Mouse (Mus musculus) midbrain, postnatal 0 days (tissue): ENCODE results near the gene Cldn6. TPM values are rescaled to one million over a fixed set of nuclear protein-coding genes. Genes with fewer than 3 reads are reported as not detected.
A peak's percentile ranks its signal among the peaks of the same experiment; 100 is the strongest.

Source experiments
- ATAC-seq: fragments of 200-750 bp; cut with Nextera tagmentation; 2 replicates; pipeline ENCODE4 v1.8.0; 2017; ENCODE audit warnings: moderate number of reproducible peaks, mild to moderate bottlenecking, moderate TSS enrichment, moderate library complexity; ENCODE audit not compliant: low FRiP score
- DNase-seq: peaks from one replicate; pipeline ENCODE4 v3.0.0-alpha.2; 2015; ENCODE audit warnings: low spot score
- H3K27ac ChIP-seq: fragments of 300-500 bp; sonication (generic); 2 replicates; pipeline ENCODE4 v1.5.1; 2014; ENCODE audit warnings: low read depth, mild to moderate bottlenecking, low read length, mixed read lengths
- H3K27me3 ChIP-seq: fragments of 300-500 bp; sonication (generic); 2 replicates; pipeline ENCODE4 v1.6.1; 2014; ENCODE audit warnings: low read length, control low read depth, mixed read lengths; ENCODE audit not compliant: insufficient read depth
- H3K36me3 ChIP-seq: fragments of 300-500 bp; sonication (generic); 2 replicates; pipeline ENCODE4 v1.6.1; 2014; ENCODE audit warnings: low read length, control low read depth, mixed read lengths; ENCODE audit not compliant: insufficient read depth
- H3K4me1 ChIP-seq: fragments of 300-500 bp; sonication (generic); 2 replicates; pipeline ENCODE4 v1.6.1; 2014; ENCODE audit warnings: mild to moderate bottlenecking, control low read depth, antibody characterized with exemption, low read length, mixed read lengths; ENCODE audit not compliant: insufficient read depth
- H3K4me2 ChIP-seq: fragments of 300-500 bp; sonication (generic); 2 replicates; pipeline ENCODE4 v1.6.1; 2014; ENCODE audit warnings: low read depth, mild to moderate bottlenecking, low read length, mixed read lengths; ENCODE audit not compliant: poor library complexity, severe bottlenecking
- H3K4me3 ChIP-seq: fragments of 300-500 bp; sonication (generic); 2 replicates; pipeline ENCODE4 v1.5.1; 2014; ENCODE audit warnings: low read depth, mild to moderate bottlenecking, low read length, moderate library complexity
- H3K9ac ChIP-seq: fragments of 300-500 bp; sonication (generic); replicated peaks from 2 replicates; pipeline ENCODE4 v1.6.1; 2014; ENCODE audit warnings: mild to moderate bottlenecking, low read length, moderate library complexity, mixed read lengths; ENCODE audit not compliant: poor library complexity, severe bottlenecking
- H3K9me3 ChIP-seq: fragments of 300-500 bp; sonication (generic); 2 replicates; pipeline ENCODE4 v1.6.1; 2016; ENCODE audit warnings: low read length, control low read depth
- CTCF ChIP-seq: IDR thresholded peaks from 2 replicates; pipeline ENCODE4 v1.5.1; 2016; ENCODE audit warnings: antibody characterized with exemption, mild to moderate bottlenecking
- WGBS: fragments of 180-500 bp; shearing (Covaris S2); extraction: QIAGEN DNeasy Blood & Tissue Kit; methylation state at CpG from one replicate; pipeline ENCODE4 v1.1.7; 2014; 5-methylcytosine and 5-hydroxymethylcytosine counted together
- polyA plus RNA-seq: library from polyadenylated mRNA; unstranded; fragments of >200 nt; fragmentation: Nextera tagmentation; extraction: Ambion mirVana; gene quantifications from 2 replicates; pipeline ENCODE4 v1.2.1, GENCODE M21; 2015
- total RNA-seq: library from RNA; depleted of rRNA; stranded (reverse); fragments of >200 nt; gene quantifications from 2 replicates; pipeline ENCODE4 v1.2.3, GENCODE M21; 2014; rRNA removed

The Cldn6 gene
- total RNA-seq (0.60 and 0.99 TPM in 2 replicates), polyA plus RNA-seq (0.31 and 0.56 TPM in 2 replicates)

DNA sequence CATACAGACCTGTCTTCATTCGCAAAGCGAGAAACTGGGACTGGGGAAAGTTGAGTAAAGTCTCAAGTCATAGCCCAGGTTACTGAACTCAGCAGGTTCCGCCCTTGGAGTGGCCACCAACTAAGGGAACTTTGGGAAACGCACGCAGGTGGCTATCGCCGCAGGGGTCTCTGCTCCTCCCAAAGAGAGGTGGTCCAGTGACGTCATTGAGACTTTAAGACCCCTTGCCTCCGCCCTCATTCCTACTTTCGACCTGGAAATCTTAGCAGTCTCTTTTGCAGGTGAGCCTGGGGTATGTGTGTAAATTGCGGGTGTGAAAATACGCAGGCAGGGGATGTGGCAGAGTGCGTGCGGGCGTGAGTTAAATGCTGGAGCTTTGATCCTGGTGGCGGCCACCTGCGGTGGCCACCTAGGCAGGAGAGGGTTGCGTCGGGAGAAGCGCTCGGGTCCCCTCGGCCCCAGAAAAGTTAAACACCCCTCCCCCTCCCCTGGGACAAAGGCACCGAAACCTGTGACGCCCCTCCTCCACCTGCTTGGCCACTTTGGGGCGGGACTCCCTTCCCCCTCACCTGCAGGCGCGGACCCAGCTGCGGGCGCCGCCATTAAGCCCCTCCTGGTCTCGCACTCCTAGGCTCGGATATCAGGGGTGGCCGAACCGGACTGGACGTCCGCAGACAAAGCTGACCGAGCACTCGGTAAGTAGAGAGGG, at the start of gene Cldn6:
Cldn6 (plus strand) TSS at position 123 of the 709 bp plus-strand sequence.
- no peak for TF ChIP-seq CTCF
- ATAC-seq (no peak), DNase-seq (no peak)
- no peak within 1 kb of the TSS for H3K9ac ChIP-seq
- H3K9me3 ChIP-seq: no peaks in the 10 kb centered on the region
- H3K27ac ChIP-seq: no peak within 1 kb of the TSS
- peaks cover 42% of the 10 kb centered on the region for H3K27me3 ChIP-seq
- peak within 1 kb of the TSS; percentile 19; the same call in 1 of the 2 replicates for H3K4me3 ChIP-seq
- H3K36me3 ChIP-seq: no peaks in the 10 kb centered on the region
- 2% methylated on average over 38 of the region's 38 CpGs for WGBS
- peaks cover 13% of the 10 kb centered on the region for H3K4me1 ChIP-seq
- H3K4me2 ChIP-seq: peak within 1 kb of the TSS; percentile 39; the same call in 1 of the 2 replicates

- Histone ChIP-seq H3K27me3 (no peaks in the 10 kb centered on the region), H3K9ac (0 out of 2 replicates have a peak overlapping the region, but pooled peaks have one; percentile 8), H3K4me3 (peak overlapping the region; percentile 8; the same call in 1 of the 2 replicates), H3K4me1 (no peaks in the 10 kb centered on the region), H3K4me2 (peak overlapping the region; percentile 40), H3K36me3 (no peaks in the 10 kb centered on the region), H3K27ac (no peak overlapping the region), H3K9me3 (no peaks in the 10 kb centered on the region)
- ATAC-seq: peak; percentile 79
- DNase-seq: peak; percentile 58
- WGBS: 16% methylated on average over 22 of the region's 22 CpGs
- TF ChIP-seq CTCF: peak; percentile 76
These were observed 48.6 kb upstream of the Cldn6 start for GRCm38 (mm10) chr17:23630195-23631020.

GRCm38 (mm10) chr17:23631241-23631640, 47.8 kb upstream of the Cldn6 start:
- Histone ChIP-seq H3K9ac (no peak overlapping the region), H3K27me3 (no peaks in the 10 kb centered on the region), H3K4me3 (no peak overlapping the region), H3K36me3 (no peaks in the 10 kb centered on the region), H3K27ac (no peak overlapping the region), H3K9me3 (no peaks in the 10 kb centered on the region), H3K4me1 (no peaks in the 10 kb centered on the region), H3K4me2 (no peak overlapping the region)
- no peak for TF ChIP-seq CTCF
- DNase-seq (no peak), ATAC-seq (no peak)
- 85% methylated on average over 8 of the region's 8 CpGs for WGBS

DNA sequence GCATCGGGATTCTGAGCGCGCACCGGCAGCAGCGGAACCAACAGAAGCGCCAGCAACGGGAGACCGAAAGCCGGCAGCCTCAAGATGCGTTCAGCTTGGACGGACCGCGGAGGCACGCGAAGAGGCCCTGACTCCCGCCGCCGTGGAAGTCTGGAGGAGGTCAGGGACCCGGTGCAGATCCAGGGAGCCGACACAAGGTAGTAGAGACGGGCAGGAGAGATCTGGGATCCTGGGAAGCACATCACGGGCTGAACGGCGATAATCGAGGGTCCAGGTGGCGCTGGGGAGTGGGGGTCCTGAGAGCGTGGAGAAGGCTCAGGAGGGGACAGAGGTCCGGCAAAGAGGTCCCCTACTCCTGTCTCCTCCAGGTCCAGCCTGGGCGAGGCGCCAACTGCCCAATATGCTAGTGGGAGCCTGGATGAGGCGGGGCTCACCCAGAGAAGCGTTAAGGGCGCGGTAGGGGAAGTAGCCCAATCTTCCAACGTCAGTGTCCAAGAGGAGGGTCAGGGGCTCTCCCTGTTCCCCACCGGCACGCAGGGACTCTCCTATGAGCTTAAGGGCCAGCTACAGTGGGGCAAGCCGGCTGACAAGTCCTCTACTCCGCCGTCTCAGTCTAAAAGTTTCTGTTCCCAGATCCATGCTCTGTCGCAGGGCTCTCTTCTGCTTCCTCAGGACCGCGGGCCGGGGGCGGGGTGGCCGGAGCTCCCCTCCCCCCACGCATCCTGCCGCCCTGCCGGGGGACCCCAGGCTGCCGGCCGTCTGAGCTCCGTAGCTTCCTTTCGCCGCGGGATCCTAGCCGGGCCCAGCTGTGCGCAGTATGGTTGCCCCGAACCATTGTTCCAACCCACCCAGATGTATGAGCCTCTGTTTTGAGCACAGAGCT, 34.2 kb upstream of the Cldn6 start, which contains the start of gene Mmp25:
Mmp25 (minus strand) TSS at position 665 of the 883 bp plus-strand sequence.
- Histone ChIP-seq H3K36me3 (no peaks in the 10 kb centered on the region), H3K9ac (peak within 1 kb of the TSS; percentile 59; the same call in 1 of the 2 replicates), H3K4me1 (0 out of 2 replicates have a peak, but pooled peaks cover 6% of the 10 kb centered on the region), H3K9me3 (no peaks in the 10 kb centered on the region), H3K4me2 (peak within 1 kb of the TSS; percentile 67), H3K27ac (no peak within 1 kb of the TSS), H3K27me3 (peaks cover 20% of the 10 kb centered on the region; the same call in 1 of the 2 replicates), H3K4me3 (peak within 1 kb of the TSS; percentile 40)
- ATAC-seq: no peak
- WGBS: under 1% methylated on average over 53 of the region's 58 CpGs
- no peak for TF ChIP-seq CTCF
- DNase-seq: no peak

- H3K4me1 ChIP-seq: 0 out of 2 replicates have a peak, but pooled peaks cover 6% of the 10 kb centered on the region
- 30% methylated on average over 10 of the region's 10 CpGs for WGBS
- no peak overlapping the region for H3K4me2 ChIP-seq
- H3K9me3 ChIP-seq: no peaks in the 10 kb centered on the region
- DNase-seq: no peak
- no peaks in the 10 kb centered on the region for H3K36me3 ChIP-seq
- no peak overlapping the region for H3K4me3 ChIP-seq
- H3K27me3 ChIP-seq: peaks cover 20% of the 10 kb centered on the region; the same call in 1 of the 2 replicates
- no peak for ATAC-seq
- H3K9ac ChIP-seq: no peak overlapping the region
- TF ChIP-seq CTCF: no peak
- no peak overlapping the region for H3K27ac ChIP-seq
These were observed 33.2 kb upstream of the Cldn6 start for GRCm38 (mm10) chr17:23645894-23646293.
